Mouse (Mus musculus): ENCODE measurements at regions not wholly inside any gene's neighbourhood (a gene's known extent, or its start where the extent isn't known, plus 50 kb on each side); places are given as distances from the start of the nearest gene placed in this dataset.

GRCm38 (mm10) chr1:161576530-161576929, 82.1 kb downstream of the Tnfsf18 start:
- TF ChIP-seq POLR2A (IDR thresholded peaks at IDR 0.05; ENCODE audit: borderline replicate concordance, low read depth, low read length): no peak
- no peak for TF ChIP-seq CTCF (IDR thresholded peaks at IDR 0.05; ENCODE audit: low read depth, low read length)

Data from bone marrow macrophage, adult 2 months (primary cell).